Mouse (Mus musculus): ENCODE measurements around the gene Tspan5.

Tspan5 gene

DNA sequence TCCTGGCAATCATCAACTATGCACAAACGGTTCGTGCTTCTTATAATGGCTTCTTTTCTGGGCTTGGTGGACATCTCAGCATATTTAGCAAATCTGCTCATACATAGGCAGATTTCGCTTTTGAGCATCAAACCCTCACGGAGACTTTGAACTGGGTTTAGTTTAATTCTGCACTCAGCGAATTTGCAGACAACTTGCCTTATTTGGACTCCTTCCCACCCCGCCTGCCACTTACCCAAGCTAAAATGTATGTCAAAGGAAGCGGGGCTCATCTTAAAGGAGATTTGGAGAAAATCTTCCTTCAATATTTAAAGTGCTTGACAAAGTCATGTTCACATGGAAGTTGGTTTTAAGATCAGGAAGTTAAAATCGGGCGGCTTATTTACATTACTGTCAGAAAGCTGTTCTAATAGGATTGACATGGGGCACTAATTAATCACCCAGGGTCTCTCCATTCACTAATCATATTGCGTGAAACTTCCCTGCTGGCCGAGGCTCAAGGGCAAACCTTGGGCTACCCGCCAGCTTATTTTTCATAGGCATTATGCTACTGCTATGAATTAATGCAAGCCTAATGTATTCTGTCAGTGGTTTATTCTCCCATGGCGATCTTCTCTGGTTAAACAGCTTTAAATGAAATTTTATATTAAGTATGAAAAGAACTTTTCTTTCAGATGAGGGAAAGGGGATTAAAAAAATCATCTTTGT lies 111.1 kb downstream of the Tspan5 start:
- no peak for DNase-seq

DNA sequence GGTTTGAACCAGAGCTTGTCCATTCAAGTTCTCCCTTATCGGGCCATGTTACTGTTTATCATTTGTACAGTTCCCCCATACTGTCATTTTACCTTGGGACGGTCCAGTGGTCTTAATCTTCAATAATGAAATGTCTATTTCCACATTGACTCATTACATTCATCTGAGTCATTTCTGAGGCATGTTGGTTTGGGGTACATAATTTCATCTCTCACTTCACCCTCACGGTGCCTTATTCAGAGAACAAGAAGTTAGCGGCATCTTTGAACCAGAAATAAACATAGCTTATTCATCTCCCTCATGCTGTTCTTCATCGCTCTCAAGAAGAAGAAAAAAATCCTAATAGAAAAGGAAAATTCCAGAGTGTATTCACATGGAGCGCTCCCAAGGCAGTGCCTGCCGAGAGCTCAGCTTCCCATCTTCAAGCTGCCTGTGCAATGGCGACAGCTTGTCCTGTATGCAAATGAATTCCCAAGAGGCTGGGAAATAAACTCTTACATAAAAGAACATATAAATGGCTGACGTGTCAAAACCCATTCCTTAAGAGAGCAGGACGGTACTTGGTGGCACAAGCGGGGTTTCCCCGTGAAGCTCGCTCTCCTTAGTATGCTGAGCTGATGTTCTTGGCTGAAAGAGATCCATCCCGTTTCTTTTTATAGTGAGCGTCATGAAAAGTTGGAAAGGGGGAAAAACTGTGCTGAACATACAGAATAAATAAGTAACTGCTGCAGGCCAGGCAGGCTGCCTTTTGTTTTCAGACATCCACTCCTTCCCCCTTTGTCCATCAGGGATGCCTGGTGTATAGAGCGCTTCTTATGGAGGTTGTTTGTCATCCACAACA lies 112.2 kb downstream of the Tspan5 start:
- DNase-seq: peak; percentile 57

DNA sequence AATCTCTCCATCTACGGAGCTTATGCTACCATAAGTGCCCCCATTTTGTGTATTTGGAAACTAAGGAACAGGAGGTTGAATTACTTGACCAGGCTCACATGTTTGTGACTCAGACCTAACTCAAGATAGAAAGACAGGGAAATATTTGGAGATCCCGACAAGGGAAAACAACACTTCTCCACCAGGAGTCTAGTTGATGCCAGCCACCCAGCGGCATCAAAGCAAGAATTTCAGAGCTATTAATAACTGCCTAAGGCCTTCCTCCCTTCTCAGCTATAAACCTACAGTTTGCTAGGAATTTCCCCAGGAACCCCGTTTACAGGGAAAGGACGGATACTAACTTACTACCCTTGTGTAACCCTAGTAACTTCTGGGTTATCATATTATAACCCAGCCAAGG lies 113.4 kb downstream of the Tspan5 start:
- DNase-seq: no peak

DNA sequence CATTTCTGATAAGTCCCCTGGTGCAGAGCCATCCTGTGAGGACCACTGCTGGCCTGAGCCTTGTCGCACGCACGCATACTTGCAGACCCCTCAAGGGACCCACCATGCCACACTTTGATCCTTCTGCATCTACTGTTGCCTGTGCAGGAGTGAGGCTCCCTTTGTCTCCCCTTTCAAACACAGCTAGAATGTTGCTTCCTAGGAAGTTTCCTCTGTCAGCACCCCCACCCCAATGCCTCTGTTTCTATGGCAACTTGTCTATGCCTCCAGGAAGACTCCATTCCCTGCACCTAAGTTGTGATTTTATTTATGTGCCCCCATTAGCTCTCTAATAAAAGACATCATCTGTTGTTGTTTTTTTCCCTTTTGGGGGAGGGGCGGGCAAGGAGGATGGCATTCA lies 115.0 kb downstream of the Tspan5 start:
- no peak for DNase-seq

DNA sequence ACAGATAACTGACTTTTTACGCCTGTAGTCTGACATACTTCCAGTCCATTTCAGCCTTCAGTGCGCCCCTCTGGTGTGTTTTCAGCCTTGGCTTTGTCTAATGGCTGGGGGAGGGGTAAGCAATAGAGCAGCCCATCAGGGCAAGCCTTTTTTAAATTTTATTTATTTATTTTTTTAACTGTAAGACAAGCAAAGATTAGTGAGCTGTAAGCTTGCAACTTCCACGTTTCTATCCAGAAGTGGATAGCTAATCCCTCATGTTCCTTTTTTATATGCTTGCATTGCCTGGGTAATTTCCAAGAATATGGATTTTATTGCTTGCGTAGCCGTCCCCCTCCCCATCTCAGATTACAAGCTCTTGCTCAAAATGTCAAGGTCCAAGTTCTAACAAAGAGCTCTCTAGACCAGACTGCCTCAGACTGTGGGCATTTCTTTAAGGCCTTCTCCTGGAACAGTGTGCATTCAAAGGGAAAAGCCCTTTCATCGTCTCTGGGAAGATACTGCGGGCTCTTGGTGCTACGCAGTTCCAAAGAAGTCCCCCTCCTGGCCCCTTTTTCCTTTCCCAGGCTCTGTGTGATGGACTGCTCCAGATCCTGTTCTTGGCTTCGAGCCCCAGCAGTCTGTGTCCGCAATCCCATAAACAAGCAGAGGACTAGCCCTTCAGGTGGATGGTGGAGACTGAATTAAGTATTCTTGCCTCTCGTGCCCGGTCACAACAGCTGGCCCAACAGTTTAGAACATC lies 116.0 kb downstream of the Tspan5 start:
- DNase-seq: peak; percentile 66

DNA sequence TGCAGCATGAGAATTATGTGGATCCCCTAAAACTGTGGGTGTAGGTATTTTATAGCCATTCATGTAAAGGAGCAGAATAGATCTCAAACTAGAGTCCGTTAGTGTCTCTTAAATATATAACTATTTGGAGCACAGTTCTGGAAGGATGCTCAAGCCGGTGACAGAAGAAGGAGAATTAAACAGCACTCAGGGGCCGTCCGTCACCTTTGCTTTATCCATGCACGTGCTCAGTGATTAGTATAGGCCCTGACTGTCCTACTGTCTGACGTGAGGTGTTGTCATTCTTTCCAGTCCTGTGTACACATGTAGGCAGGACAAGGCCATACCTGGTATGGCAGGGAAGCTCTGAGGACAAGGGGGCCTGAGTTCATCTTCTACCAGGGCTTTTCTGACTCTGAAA lies 116.7 kb downstream of the Tspan5 start:
- DNase-seq: no peak

DNA sequence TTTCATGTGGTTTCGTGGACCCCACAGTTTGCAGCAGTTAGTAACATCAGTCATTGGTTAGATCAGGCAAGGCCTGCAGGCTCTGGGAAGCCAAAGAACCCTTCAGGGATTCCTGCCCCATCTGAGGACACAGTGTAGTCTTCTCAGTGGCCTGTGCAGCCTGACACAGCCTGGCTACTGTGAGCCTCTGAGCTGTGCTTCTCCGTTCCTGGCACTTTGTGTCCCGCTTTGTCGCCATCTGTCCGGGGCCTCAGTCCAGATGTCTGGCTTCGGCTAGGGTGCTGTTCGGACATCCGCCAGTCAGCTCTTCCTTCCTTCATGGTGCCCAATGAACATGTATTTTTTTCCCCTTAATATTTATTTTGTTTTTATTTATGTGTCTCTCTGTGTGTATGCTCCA lies 117.2 kb downstream of the Tspan5 start:
- DNase-seq: no peak

DNA sequence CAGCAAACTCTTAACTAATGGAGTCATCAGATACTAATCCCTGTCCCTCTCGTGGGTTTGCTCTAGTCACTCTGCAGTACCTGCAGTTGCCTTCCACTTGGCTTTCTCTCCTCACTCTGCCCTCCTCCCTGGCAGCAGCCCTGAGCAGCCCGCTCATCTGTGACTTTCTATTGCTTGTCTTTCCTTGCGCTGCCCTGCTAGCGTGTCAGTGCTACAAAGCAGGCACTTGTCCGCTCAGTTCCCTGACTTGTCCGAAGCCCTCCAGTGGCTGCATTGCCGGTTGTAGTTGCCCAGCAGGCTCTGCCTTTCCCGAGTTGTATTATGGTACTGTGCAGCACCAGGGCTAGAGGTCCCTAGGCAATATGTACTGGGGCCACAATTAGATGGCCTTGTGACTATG lies 117.7 kb downstream of the Tspan5 start:
- no peak for DNase-seq

DNA sequence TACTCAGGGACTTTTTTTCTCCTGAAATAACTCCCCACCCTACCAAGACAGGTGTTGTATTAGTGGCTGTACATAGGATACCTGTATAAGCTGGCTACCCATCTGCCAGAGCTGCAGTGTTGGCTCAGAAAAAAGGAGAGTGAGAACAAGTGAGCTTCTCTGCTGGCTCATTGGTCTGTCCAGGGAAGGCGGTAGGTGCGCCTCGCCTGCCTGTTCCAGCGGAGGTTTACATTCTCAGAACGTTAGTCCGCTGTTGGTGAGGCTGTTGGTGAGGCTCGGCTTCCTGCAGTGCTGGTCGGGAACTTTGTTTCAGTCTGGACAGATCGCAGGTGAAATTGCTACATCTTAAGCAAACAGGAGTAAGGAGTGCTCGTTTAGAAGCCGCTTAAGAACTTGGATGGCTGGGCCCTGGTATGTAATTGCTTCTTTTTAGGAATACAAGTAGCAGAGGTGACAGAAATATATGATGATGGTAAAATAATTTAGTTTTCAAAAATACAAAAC lies 118.3 kb downstream of the Tspan5 start:
- DNase-seq: no peak

DNA sequence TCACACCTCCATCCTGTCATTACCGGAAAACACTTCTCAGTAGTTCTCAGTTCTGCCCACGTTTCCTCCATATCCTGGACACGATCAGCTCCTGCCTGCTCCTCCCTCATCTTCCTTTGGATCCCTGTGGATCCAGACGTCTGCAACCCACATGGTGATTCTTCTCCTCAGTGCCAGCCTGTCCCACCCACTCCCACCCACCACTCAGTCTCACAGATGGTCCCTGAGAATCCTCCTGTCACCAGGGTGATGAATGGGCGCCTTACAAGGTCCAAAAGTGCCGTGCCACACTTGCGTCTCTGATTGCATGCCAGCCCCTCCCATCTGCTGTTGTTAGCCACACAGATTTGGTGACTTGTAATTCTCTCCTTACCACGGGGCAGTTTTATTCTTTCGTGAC lies 119.0 kb downstream of the Tspan5 start:
- DNase-seq: no peak

DNA sequence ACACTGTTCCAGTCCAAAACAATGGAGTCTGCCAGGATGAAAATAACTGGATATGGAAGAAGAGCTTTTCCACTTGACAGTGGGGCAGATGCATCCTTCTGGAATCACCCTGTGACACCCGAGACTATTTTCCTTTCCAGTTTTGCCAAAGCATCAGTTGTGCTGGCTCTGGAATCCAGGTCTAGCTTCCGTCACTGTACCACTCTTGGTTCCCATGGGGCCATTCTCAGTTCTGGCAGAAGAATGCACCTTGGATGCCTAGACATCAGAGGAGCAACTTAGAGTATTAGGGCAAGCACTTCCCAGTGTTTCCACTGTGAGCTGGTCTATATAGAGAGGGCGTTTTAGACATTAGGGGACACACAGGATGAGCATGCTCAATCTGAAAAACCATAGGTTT lies 119.6 kb downstream of the Tspan5 start:
- DNase-seq: no peak

DNA sequence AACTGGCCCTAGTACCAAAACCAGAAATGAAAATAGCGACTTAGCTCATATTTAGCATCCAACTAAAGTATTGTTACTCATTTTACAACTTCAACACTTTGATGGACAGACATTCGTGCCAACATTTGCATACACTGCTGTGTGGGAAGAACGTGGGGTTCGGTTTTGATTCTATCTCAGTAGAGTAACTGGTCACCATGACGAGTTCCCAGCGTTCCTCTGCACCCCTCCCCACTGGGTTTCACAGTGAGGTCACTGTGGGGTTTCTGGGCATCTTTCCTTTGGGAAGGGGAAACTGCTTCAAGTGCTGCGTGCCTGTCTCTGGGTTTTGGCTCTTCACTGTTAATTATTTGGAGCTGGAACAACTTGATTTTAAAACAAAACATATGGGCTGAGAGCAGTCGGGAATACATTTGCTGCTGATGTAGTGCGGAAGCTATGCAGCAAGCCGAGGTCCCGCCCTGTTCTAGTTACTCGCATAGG lies 122.2 kb downstream of the Tspan5 start:
- no peak for DNase-seq

DNA sequence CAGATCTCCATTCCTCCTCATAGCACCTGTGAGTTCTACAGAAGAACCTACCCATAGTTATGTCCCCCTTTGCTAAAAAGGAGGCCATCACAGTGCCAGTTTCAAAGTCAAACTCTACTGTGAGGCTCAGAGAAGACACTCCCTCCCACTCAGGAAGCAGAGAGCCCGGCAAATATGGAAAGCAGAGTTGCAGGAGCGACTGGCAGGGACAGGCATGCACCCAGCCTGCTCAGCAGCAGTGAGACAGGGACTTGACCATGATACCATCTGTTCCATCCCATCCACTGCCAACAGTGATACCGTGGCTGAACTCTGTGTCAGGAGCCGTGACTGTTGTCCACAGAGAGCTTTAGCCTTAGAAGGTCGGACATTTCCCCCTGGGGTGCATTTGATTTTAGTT lies 123.3 kb downstream of the Tspan5 start:
- no peak for DNase-seq

DNA sequence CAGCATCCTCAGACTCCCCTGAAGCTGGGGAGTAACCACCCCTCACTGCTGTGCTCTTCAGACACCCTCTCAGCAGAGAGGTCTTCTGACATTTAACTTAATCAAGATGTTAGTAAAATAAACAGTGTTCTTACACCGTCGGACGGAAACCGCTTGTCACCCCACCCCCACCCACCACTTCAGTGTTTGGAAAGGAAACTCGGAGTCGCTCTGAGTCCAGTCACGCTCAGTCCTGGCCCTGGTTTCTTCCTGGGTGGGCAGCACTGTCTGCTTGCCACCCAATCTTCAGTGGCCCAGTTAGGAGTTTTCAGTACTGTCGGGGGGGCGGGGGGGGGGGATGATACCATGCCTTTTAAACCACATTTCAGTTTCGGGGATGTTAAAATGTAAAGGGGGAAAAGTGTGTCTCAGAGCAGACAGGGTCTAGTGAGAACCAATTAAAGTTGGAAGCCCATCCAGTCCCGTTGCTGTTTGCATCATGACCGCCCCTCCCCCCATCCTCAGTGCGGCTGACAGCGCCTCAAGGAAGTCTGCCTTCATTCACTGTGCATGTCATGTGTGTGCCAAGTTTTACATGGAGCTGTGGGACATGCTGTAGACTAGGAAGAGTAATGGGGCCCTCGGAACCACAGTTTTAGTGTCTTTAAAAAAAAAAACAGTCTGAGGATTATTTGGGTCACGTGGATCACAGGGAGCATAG lies 125.3 kb downstream of the Tspan5 start:
- DNase-seq: no peak

DNA sequence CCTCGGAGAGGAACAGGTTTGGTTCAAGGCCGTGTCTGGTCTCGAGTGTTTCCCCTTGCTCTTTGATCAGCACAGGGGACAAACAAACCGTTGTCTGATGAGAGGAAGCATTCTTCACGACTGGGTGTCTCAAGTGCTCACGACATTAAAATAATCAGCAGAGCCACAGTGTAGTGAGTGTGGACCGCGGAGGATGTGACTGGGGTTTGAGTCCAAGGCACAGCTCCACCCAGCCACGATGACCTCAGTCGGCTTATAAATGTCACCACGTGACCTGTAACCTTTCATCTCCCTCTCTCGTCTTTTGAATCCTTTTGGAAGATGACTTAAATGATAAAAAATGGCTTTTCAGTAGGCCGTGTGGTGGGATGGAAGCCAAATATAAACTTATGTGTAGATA lies 126.4 kb downstream of the Tspan5 start:
- no peak for DNase-seq

DNA sequence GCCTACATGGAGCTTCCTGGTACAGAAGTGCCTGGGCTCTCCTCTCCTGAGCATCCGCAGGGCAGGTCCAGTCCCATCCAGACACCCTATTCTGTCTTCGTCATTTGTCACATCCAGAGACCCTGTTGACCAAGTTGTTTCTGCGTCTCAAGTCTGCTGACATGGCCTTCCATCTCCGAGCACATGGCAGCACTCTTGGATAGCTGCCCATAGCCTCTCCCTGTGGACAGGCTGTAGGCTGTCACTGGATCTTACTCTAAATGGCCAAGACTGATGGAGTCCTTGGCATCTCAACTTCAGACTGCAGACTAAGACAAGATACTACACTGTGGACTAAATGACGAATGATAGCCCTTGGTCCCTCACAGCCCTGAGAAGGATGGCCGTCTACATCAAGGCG lies 133.3 kb downstream of the Tspan5 start:
- no peak for DNase-seq

DNA sequence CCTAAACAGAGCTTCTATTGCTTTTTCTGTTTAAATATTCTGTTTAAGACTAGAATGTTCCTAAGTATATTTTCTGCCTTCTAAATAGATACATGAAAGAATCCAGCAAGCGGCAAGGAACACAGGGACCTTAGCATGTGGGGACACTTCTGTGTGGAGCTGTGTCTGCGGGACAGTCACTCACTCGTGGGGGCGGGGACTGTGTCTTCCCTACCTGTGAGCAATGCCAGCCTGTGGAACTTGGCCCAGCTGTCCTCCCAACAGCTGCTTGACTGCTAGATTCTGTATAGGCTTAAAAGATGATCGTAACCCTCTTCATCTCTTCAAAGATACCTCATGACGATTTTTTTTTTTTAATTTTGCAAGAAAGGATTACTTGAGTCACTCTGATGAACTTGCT lies 133.9 kb downstream of the Tspan5 start:
- DNase-seq: no peak

DNA sequence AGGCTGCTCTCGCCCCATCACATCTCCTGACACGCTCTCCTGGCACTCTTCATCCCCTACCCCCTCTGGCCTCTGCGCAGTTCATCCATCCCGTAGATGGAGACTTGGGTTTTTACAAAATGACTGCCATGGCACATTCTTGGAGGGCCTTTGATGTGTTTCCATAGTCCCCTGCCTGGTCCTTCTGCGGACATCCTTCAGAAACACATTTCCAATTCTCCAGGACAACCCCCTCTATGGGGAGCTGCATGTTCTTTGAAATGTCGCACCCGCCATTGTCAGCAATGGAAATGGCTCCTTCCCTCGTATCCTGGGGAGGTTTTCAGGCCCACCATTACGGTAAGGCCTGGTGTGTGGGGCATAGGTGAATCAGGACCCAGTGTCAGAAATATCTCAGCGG lies 134.4 kb downstream of the Tspan5 start:
- DNase-seq: no peak

DNA sequence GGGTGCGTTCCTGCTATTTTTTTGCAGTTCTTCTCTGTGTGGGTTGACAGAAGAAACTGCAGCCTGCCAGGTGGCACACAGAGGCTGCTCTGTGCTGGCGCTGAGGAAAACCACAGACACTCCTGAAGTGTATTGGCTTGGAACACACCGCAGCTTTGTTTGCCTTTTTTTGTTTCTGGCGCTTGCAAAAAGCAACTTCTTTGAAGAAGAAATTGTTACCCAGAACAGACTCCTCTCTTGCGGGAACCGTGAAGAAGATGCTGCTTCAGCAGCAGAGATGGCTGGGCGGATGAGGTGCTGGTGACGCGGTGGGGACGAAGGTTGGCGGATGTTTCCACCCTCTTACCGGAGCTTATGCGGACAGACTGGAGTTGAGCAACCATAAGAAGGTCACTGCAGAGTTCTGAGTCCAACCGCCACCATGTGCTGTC lies 135.0 kb downstream of the Tspan5 start:
- no peak for DNase-seq

DNA sequence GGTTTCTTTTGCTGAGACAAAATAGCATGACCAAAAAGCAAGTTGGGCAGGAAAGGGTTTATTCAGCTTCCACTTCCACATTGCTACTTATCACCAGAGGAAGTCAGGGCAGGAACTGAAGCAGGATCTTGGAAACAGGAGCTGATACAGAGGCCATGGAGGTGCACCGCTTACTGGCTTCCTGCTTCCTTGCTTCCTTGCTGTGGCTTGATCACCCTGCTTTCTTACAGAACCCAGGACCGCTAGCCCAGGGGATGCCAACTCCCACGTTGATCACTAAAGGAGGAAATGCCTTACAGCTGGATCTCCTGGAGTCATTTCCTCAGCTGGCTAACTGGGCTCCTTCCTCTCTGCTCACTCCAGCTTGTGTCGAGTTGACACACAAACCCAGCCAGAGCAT lies 135.7 kb downstream of the Tspan5 start:
- no peak for DNase-seq

DNA sequence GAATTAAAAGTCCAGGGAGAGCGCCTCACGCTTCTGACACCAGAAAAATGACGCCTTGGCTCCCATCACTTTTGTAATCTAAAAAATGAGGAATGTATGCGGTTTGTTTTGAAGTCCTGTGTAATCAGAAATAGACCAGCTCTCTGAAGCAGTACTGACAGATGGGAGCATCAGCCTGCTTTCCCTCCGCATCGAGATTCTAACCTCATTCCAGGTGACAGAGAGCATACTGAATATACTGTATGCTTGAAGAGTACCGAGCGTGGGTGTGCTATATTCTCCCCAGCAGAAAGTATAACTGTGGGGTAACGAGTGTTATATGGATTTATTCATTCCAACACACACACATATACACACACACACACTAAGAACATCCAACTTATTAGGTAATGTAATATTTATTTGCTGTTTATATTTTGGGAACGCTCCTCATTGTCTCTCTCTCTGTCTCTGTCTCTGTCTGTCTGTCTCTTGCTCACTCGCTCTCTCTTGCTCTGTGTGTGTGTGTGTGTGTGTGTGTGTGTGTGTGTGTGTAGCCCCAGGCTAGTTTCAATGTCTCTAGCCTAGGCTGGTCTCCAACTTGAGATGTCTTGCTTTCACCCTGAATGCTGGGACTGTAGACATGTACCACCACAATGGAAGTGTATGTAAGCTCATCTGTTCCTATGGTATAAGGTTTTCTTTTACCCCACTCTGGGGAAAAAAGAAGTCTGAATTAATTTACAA lies 139.2 kb downstream of the Tspan5 start:
- no peak for DNase-seq

DNA sequence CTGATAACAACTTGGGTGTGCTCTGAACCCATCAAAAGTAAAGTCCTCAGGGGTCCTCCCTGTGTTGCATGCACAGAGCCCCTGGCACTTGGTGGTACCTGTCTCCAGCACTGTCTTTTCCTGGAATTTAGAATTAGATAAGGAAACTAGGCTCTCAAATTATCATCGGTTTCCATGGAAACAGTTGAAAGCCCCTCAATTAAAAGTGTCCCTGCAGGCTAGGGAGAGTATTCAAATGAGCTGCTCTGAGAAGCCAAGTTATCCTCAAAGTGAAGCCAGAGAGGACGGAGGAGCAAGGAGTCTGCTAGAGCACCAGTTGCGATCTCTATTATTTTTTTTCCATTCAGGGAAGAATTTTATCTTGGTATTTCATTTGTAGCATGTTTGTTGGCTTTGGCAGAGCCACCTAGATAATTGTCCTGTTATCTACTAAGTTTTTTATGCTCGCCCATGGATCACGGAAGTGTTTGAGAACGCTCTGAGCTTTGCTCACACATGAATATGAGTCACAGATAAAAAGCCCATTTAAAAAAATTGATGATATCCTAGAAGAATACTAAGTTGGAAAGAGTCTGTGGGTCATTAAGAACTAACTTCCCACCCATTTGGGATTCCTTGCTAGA lies 139.8 kb downstream of the Tspan5 start:
- no peak for DNase-seq

Measured in embryo, embryonic 11 days (tissue).